Mouse (Mus musculus) hindbrain, postnatal 0 days (tissue): ENCODE data around the gene Gpn1. TPM values are rescaled to one million over a fixed set of nuclear protein-coding genes. Genes with fewer than 3 reads are reported as not detected.

Source experiments
- ATAC-seq: fragments of 200-750 bp; cut with Nextera tagmentation; 2 replicates; pipeline ENCODE4 v1.8.0; 2017; ENCODE audit warnings: mild to moderate bottlenecking, moderate TSS enrichment, moderate library complexity
- DNase-seq: peaks from one replicate; pipeline ENCODE4 v3.0.0-alpha.2; 2015; ENCODE audit warnings: low spot score
- H3K27ac ChIP-seq: fragments of 300-500 bp; sonication (generic); 2 replicates; pipeline ENCODE4 v1.5.1; 2014; ENCODE audit warnings: mild to moderate bottlenecking
- H3K27me3 ChIP-seq: fragments of 300-500 bp; sonication (generic); 2 replicates; pipeline ENCODE4 v1.6.1; 2014; ENCODE audit warnings: low read length, mixed read lengths; ENCODE audit not compliant: insufficient read depth
- H3K36me3 ChIP-seq: fragments of 300-500 bp; sonication (generic); 2 replicates; pipeline ENCODE4 v1.6.1; 2014; ENCODE audit warnings: low read length, mixed read lengths; ENCODE audit not compliant: insufficient read depth
- H3K4me1 ChIP-seq: fragments of 300-500 bp; sonication (generic); 2 replicates; pipeline ENCODE4 v1.6.1; 2014; ENCODE audit warnings: antibody characterized with exemption, low read length, mixed read lengths; ENCODE audit not compliant: insufficient read depth
- H3K4me2 ChIP-seq: fragments of 300-500 bp; sonication (generic); 2 replicates; pipeline ENCODE4 v1.6.1; 2014; ENCODE audit warnings: low read depth, mild to moderate bottlenecking, low read length, moderate library complexity, mixed read lengths
- H3K4me3 ChIP-seq: fragments of 300-500 bp; sonication (generic); 2 replicates; pipeline ENCODE4 v1.5.1; 2014; ENCODE audit warnings: low read length
- H3K9ac ChIP-seq: fragments of 300-500 bp; sonication (generic); replicated peaks from 2 replicates; pipeline ENCODE4 v1.6.1; 2014; ENCODE audit warnings: mild to moderate bottlenecking, low read length, moderate library complexity, mixed read lengths
- H3K9me3 ChIP-seq: fragments of 300-500 bp; sonication (generic); 2 replicates; pipeline ENCODE4 v1.6.1; 2016; ENCODE audit warnings: low read length, mixed read lengths
- CTCF ChIP-seq: IDR thresholded peaks from 2 replicates; pipeline ENCODE4 v1.5.1; 2016; ENCODE audit warnings: antibody characterized with exemption, control low read depth, low read depth
- WGBS: fragments of 180-500 bp; shearing (Covaris S2); extraction: QIAGEN DNeasy Blood & Tissue Kit; methylation state at CpG from one replicate; pipeline ENCODE4 v1.1.7; 2014; 5-methylcytosine and 5-hydroxymethylcytosine counted together
- polyA plus RNA-seq: library from polyadenylated mRNA; unstranded; fragments of >200 nt; fragmentation: Nextera tagmentation; extraction: Ambion mirVana; gene quantifications from 2 replicates; pipeline ENCODE4 v1.2.1, GENCODE M21; 2015
- total RNA-seq: library from RNA; depleted of rRNA; stranded (reverse); fragments of >200 nt; gene quantifications from 2 replicates; pipeline ENCODE4 v1.2.3, GENCODE M21; 2014; rRNA removed

The Gpn1 gene
- total RNA-seq = 30.9 and 42.4 TPM in 2 replicates
- polyA plus RNA-seq = 69.2 and 70.2 TPM in 2 replicates

DNA sequence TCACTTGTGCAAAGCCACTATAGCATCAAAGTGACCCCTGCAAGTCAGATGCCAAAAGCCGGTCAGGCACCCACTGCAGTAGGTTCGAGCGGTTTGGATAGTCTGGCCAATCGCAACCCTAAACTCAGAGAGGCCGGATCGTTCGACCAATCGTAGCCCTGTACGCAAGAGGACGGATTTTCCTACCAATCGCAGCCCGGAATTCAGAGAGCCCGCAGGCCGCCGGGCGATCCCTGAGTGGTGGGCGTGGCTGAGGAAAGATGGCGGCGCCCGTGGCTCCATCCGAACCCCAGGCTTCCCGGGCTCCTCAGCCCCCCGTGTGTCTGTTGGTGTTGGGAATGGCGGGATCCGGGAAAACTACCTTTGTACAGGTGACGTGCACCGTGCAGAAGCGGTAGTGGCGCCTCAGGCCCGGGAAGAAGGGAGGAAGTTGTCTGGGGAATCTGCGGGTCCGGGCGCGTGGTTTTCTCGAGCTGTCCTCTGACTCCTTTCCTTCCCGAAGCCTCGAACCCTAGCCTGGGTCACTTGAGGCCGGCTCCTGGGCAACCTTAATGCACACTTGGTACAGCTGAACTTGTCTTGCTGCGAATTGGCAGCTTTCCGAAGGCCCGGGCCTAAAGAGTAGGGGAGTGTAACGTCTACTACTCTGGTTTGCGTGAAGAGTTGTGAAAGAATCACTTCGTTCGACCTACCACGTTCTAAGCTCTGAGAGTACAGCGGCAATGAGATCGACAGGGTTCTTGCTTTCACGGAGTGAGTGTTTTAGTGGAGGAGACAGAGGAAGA, at the start of gene Gpn1:
Gene Gpn1, plus strand, starts transcription at position 229 of the 785 bp plus-strand sequence.
- no peak within 1 kb of the TSS for H3K27ac ChIP-seq
- WGBS = under 1% methylated on average over 49 of the region's 49 CpGs

DNA sequence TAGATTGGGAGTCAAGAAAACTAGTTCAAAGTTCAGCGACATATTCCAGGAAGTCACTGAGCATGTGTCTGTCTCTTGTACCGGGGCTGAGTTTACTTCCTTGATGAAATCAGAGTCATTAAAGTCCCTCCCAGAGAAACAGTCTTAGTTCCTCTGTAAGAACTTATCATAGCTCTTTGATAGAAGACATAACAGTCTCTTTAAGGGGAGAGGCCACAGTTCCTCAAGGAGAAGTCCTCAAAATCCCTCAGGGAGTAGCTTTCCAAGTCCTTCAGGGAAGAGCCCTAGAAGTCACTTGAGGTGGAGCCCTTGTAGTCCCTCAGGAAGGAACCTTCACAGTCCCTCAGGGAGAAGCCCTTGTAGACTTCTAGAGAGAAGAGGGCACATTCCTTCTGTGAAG, 43.2 kb upstream of the Gpn1 start:
- Histone ChIP-seq H3K4me3 (no peak overlapping the region), H3K4me1 (no peaks in the 10 kb centered on the region; the same call in 1 of the 2 replicates), H3K9me3 (no peaks in the 10 kb centered on the region), H3K36me3 (no peaks in the 10 kb centered on the region), H3K27me3 (no peaks in the 10 kb centered on the region), H3K27ac (no peak overlapping the region), H3K4me2 (no peak overlapping the region), H3K9ac (no peak overlapping the region)
- DNase-seq = no peak
- no peak for ATAC-seq
- TF ChIP-seq CTCF = no peak
- WGBS = 85% methylated on average over 2 of the region's 2 CpGs

More for the DNA sequence above, at the start of gene Gpn1:
- TF ChIP-seq CTCF = no peak
- Histone ChIP-seq H3K9me3 (no peaks in the 10 kb centered on the region), H3K4me2 (peak within 1 kb of the TSS; percentile 81), H3K36me3 (peaks cover 31% of the 10 kb centered on the region), H3K27me3 (no peaks in the 10 kb centered on the region), H3K4me1 (peaks cover 9% of the 10 kb centered on the region; the same call in 1 of the 2 replicates), H3K9ac (peak within 1 kb of the TSS; percentile 66), H3K4me3 (peak within 1 kb of the TSS; percentile 76)
- DNase-seq = peak; percentile 97
- peak; percentile 100 for ATAC-seq

DNA sequence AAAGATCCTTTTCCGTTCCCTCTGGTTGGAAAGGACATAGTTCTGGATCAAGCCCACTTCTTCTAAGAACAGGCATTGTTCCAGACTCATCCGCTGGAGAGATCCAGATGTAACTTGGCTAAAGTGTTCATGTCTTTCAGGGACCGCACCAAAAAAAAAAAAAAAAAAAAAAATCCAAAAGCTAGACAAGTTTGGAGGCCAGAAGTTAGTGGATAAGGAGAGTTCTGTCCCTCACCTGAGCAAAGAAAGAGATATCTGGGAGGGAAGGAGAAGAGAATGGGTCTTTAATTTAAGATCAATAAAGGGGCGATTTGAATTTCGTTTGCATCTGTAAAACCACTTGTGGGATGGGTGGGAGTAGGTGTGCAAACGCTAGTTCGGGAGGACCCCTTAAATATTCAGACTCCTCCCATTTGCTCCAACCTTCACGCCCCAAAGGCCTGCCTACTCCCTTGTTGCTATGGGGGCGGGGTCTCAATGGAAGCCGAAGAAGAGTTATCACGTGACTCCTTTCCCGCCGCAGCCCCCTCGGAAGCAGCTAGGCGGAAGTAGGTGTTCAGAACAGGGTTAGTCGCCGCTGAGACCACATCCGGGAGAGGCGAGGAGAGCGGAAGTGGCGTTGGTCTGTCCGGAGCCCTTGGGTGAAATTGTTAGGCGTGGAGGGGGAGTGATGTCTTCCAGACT, 42.5 kb upstream of the Gpn1 start, which contains the start of gene Zfp512:
Gene Zfp512, plus strand, starts transcription at position 554 of the 684 bp plus-strand sequence.
- WGBS = 7% methylated on average over 23 of the region's 23 CpGs
- H3K4me2 ChIP-seq = peak within 1 kb of the TSS; percentile 59
- peak; percentile 97 for DNase-seq
- H3K36me3 ChIP-seq = no peaks in the 10 kb centered on the region
- peak within 1 kb of the TSS; percentile 45 for H3K27ac ChIP-seq
- H3K9ac ChIP-seq = peak within 1 kb of the TSS; percentile 56
- H3K4me1 ChIP-seq = no peaks in the 10 kb centered on the region; the same call in 1 of the 2 replicates
- H3K9me3 ChIP-seq = no peaks in the 10 kb centered on the region
- H3K27me3 ChIP-seq = no peaks in the 10 kb centered on the region
- H3K4me3 ChIP-seq = peak within 1 kb of the TSS; percentile 55
- ATAC-seq = peak; percentile 99
- peak; percentile 41 for TF ChIP-seq CTCF

DNA sequence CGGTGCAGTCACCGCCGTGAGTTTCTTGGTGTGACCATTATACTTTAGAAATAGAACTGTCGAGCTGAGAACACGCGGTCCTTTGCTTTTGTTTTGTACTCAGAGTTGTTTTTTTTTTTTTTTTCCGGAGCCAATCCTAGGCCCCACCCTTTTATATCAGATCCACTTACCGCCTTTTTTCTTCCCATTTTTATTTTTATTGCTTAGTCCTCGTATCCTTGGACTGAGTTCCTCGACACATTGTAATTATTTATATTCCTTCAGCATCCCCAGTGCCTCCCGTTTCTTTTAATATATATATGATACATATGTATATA, 42.0 kb upstream of the Gpn1 start:
- no peaks in the 10 kb centered on the region; the same call in 1 of the 2 replicates for H3K4me1 ChIP-seq
- WGBS = under 1% methylated on average over 11 of the region's 11 CpGs
- H3K9ac ChIP-seq = peak overlapping the region; percentile 56
- no peak for ATAC-seq
- peak overlapping the region; percentile 55 for H3K4me3 ChIP-seq
- TF ChIP-seq CTCF = no peak
- no peaks in the 10 kb centered on the region for H3K36me3 ChIP-seq
- H3K27me3 ChIP-seq = no peaks in the 10 kb centered on the region
- peak overlapping the region; percentile 59 for H3K4me2 ChIP-seq
- DNase-seq = no peak
- peak overlapping the region; percentile 45; the same call in 1 of the 2 replicates for H3K27ac ChIP-seq
- H3K9me3 ChIP-seq = no peaks in the 10 kb centered on the region

DNA sequence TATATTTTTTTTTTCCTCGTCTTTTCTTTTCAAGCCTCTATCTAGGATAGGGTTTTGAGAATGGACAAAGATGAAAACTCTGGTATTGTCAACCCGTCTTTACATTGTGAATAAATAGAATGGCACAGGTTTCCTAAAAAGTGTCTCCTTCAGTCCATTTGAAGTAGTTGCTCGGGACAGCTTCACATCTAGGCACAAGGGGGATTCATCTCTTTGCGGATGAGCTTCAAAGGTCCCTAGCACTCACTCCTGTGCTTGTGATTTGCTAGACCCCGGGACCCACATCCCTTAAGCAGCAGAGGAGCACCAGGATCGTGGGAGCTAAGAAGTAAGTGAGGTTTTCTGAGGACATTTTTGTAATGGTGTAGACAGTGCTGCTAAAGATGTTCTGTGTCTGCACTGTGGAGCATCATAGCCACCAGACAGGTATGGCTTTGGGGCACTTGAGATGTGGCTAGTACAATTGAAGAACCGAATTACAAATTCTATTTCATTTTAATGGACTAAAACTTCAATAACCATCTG, 41.6 kb upstream of the Gpn1 start:
- peak overlapping the region; percentile 56 for H3K9ac ChIP-seq
- H3K4me1 ChIP-seq = no peaks in the 10 kb centered on the region; the same call in 1 of the 2 replicates
- H3K36me3 ChIP-seq = no peaks in the 10 kb centered on the region
- TF ChIP-seq CTCF = no peak
- no peaks in the 10 kb centered on the region for H3K9me3 ChIP-seq
- DNase-seq (no peak), ATAC-seq (no peak)
- H3K4me3 ChIP-seq = peak overlapping the region; percentile 55
- WGBS = 16% methylated on average over 7 of the region's 7 CpGs
- peak overlapping the region; percentile 59 for H3K4me2 ChIP-seq
- H3K27ac ChIP-seq = no peak overlapping the region
- no peaks in the 10 kb centered on the region for H3K27me3 ChIP-seq

DNA sequence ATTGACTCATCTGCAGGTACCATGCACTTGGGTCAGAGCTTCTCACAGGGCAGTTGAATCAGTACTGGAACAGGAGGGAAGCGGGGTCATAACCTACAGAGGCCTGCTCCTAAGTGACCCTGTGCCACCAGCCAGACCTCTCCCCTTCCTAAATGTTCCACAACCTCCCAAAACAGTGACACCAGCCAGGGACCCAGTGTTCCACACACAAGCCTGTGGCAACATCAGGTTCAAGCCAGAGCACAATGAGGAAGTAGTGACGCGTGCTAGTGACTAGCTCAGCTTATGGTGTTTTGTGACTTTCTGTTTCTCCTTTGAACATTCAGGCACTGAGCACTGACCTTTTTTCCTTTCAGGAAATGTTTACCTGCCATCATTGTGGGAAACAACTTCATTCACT, 26.7 kb upstream of the Gpn1 start:
- Histone ChIP-seq H3K36me3 (peaks cover 48% of the 10 kb centered on the region), H3K4me3 (no peak overlapping the region), H3K27ac (no peak overlapping the region), H3K27me3 (no peaks in the 10 kb centered on the region), H3K9ac (no peak overlapping the region), H3K9me3 (no peaks in the 10 kb centered on the region), H3K4me1 (no peaks in the 10 kb centered on the region), H3K4me2 (no peak overlapping the region)
- no peak for DNase-seq
- ATAC-seq = no peak
- no peak for TF ChIP-seq CTCF
- 92% methylated on average over 3 of the region's 3 CpGs for WGBS
